Mouse (Mus musculus) kidney, embryonic 16.5 days (tissue): ENCODE measurements at regions not wholly inside any gene's neighbourhood (a gene's known extent, or its start where the extent isn't known, plus 50 kb on each side); places are given as distances from the start of the nearest gene placed in this dataset.

Source experiments
- ATAC-seq: fragments of 200-750 bp; cut with Nextera tagmentation; 2 replicates; pipeline ENCODE4 v1.8.0; 2017; ENCODE audit warnings: moderate TSS enrichment; ENCODE audit not compliant: low FRiP score, low TSS enrichment
- H3K27ac ChIP-seq: fragments of 300-500 bp; sonication (generic); 2 replicates; pipeline ENCODE4 v1.5.1; 2014; ENCODE audit warnings: low read length
- H3K27me3 ChIP-seq: fragments of 300-500 bp; sonication (generic); 2 replicates; pipeline ENCODE4 v1.6.1; 2014; ENCODE audit warnings: low read length, control low read depth, mixed read lengths; ENCODE audit not compliant: insufficient read depth
- H3K36me3 ChIP-seq: fragments of 300-500 bp; sonication (generic); 2 replicates; pipeline ENCODE4 v1.6.1; 2014; ENCODE audit warnings: low read length, control low read depth, mixed read lengths; ENCODE audit not compliant: insufficient read depth
- H3K4me1 ChIP-seq: fragments of 300-500 bp; sonication (generic); 2 replicates; pipeline ENCODE4 v1.6.1; 2014; ENCODE audit warnings: low read length, control low read depth, mixed read lengths; ENCODE audit not compliant: insufficient read depth
- H3K4me2 ChIP-seq: fragments of 300-500 bp; sonication (generic); replicated peaks from 2 replicates; pipeline ENCODE4 v1.6.1; 2014; ENCODE audit warnings: low read depth, low read length
- H3K4me3 ChIP-seq: fragments of 300-500 bp; sonication (generic); 2 replicates; pipeline ENCODE4 v1.5.1; 2014; ENCODE audit warnings: mild to moderate bottlenecking, low read length
- H3K9ac ChIP-seq: fragments of 300-500 bp; sonication (generic); replicated peaks from 2 replicates; pipeline ENCODE4 v1.6.1; 2014; ENCODE audit warnings: low read length
- H3K9me3 ChIP-seq: fragments of 300-500 bp; sonication (generic); 2 replicates; pipeline ENCODE4 v1.6.1; 2016; ENCODE audit warnings: low read length, control low read depth
- WGBS: fragments of 180-500 bp; shearing (Covaris S2); extraction: QIAGEN DNeasy Blood & Tissue Kit; methylation state at CpG from one replicate; pipeline ENCODE4 v1.1.7; 2014; 5-methylcytosine and 5-hydroxymethylcytosine counted together

- Histone ChIP-seq H3K4me3 (no peak overlapping the region), H3K27ac (no peak overlapping the region), H3K4me1 (no peaks in the 10 kb centered on the region), H3K27me3 (no peaks in the 10 kb centered on the region), H3K4me2 (no peak overlapping the region), H3K9me3 (no peaks in the 10 kb centered on the region), H3K9ac (no peak overlapping the region), H3K36me3 (no peaks in the 10 kb centered on the region)
- ATAC-seq = no peak
- WGBS = 60% methylated on average over 3 of the region's 3 CpGs
Observed at GRCm38 (mm10) chr2:114822657-114823056, 167.9 kb upstream of the Dph6 start.

GRCm38 (mm10) chr2:114828192-114828591 is 173.4 kb upstream of the Dph6 start:
- Histone ChIP-seq H3K4me2 (no peak overlapping the region), H3K9ac (no peak overlapping the region), H3K27ac (no peak overlapping the region), H3K36me3 (no peaks in the 10 kb centered on the region), H3K9me3 (no peaks in the 10 kb centered on the region), H3K4me1 (no peaks in the 10 kb centered on the region), H3K27me3 (no peaks in the 10 kb centered on the region), H3K4me3 (no peak overlapping the region)
- no peak for ATAC-seq
- 81% methylated on average over 6 of the region's 6 CpGs for WGBS

- peak; percentile 46; the same call in 1 of the 2 replicates for ATAC-seq
- H3K4me3 ChIP-seq = no peak overlapping the region
- no peak overlapping the region for H3K27ac ChIP-seq
- no peaks in the 10 kb centered on the region for H3K9me3 ChIP-seq
- WGBS = 6% methylated on average over 2 of the region's 2 CpGs
- H3K9ac ChIP-seq = no peak overlapping the region
- H3K4me1 ChIP-seq = peaks cover 16% of the 10 kb centered on the region
- H3K36me3 ChIP-seq = no peaks in the 10 kb centered on the region
- no peaks in the 10 kb centered on the region for H3K27me3 ChIP-seq
- no peak overlapping the region for H3K4me2 ChIP-seq
Observed at GRCm38 (mm10) chr2:114835694-114836093, 180.9 kb upstream of the Dph6 start.

- Histone ChIP-seq H3K9me3 (no peaks in the 10 kb centered on the region), H3K27ac (no peak overlapping the region), H3K4me2 (no peak overlapping the region), H3K4me1 (no peaks in the 10 kb centered on the region), H3K27me3 (no peaks in the 10 kb centered on the region), H3K4me3 (no peak overlapping the region), H3K36me3 (no peaks in the 10 kb centered on the region), H3K9ac (no peak overlapping the region)
- WGBS = 78% methylated on average over 9 of the region's 9 CpGs
- ATAC-seq = no peak
Observed at GRCm38 (mm10) chr2:114843696-114844388, 189.1 kb upstream of the Dph6 start.

GRCm38 (mm10) chr2:114844389-114844771 is 189.6 kb upstream of the Dph6 start:
- Histone ChIP-seq H3K27me3 (no peaks in the 10 kb centered on the region), H3K9me3 (no peaks in the 10 kb centered on the region), H3K4me3 (no peak overlapping the region), H3K4me1 (no peaks in the 10 kb centered on the region), H3K4me2 (no peak overlapping the region), H3K27ac (no peak overlapping the region), H3K9ac (no peak overlapping the region), H3K36me3 (no peaks in the 10 kb centered on the region)
- ATAC-seq = no peak
- WGBS = 81% methylated on average over 3 of the region's 3 CpGs

- 66% methylated on average over 5 of the region's 5 CpGs for WGBS
Observed at GRCm38 (mm10) chr2:114848439-114848838, 193.7 kb upstream of the Dph6 start.

DNA sequence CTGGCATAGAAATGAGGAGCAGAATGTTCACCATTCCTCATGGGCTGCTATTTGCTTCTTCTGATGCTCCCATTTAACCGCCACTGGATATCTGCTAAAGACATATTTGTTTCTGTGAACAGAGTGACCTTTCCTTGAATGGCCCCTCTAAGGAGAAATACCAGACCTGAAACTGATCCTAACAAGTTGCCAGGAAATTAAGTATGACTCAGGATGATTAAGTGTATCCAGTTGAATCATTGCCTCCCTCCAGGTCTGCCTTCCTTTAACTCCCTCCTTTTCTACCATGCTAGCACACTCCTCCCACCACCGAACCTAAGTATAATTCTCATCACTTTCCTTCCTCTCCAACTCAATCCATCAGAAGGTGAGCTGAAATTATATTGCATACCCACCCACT is 194.2 kb upstream of the Dph6 start:
- no peak overlapping the region for H3K4me3 ChIP-seq
- H3K36me3 ChIP-seq = no peaks in the 10 kb centered on the region
- H3K9ac ChIP-seq = no peak overlapping the region
- H3K9me3 ChIP-seq = no peaks in the 10 kb centered on the region
- H3K27ac ChIP-seq = no peak overlapping the region
- WGBS = 45% methylated on average over 2 of the region's 2 CpGs
- peak; percentile 27; the same call in 1 of the 2 replicates for ATAC-seq
- peaks cover 4% of the 10 kb centered on the region; the same call in 1 of the 2 replicates for H3K4me1 ChIP-seq
- H3K27me3 ChIP-seq = no peaks in the 10 kb centered on the region
- no peak overlapping the region for H3K4me2 ChIP-seq

More at GRCm38 (mm10) chr2:114848439-114848838, 193.7 kb upstream of the Dph6 start:
- Histone ChIP-seq H3K27me3 (no peaks in the 10 kb centered on the region), H3K9me3 (no peaks in the 10 kb centered on the region), H3K36me3 (no peaks in the 10 kb centered on the region), H3K9ac (no peak overlapping the region), H3K4me1 (0 out of 2 replicates have a peak, but pooled peaks cover under 1% of the 10 kb centered on the region), H3K27ac (no peak overlapping the region), H3K4me3 (no peak overlapping the region), H3K4me2 (no peak overlapping the region)
- ATAC-seq = peak; percentile 57; the same call in 1 of the 2 replicates

- H3K9ac ChIP-seq = no peak overlapping the region; the same call in 1 of the 2 replicates
- H3K9me3 ChIP-seq = no peaks in the 10 kb centered on the region
- no peaks in the 10 kb centered on the region for H3K36me3 ChIP-seq
- peak; percentile 87 for ATAC-seq
- H3K4me2 ChIP-seq = 0 out of 2 replicates have a peak overlapping the region, but pooled peaks have one; percentile 5
- no peaks in the 10 kb centered on the region for H3K27me3 ChIP-seq
- peaks cover 4% of the 10 kb centered on the region; the same call in 1 of the 2 replicates for H3K4me1 ChIP-seq
- WGBS = 34% methylated on average over 13 of the region's 13 CpGs
- H3K4me3 ChIP-seq = no peak overlapping the region
- no peak overlapping the region for H3K27ac ChIP-seq
Observed at GRCm38 (mm10) chr2:114853715-114854530, 199.2 kb upstream of the Dph6 start.

DNA sequence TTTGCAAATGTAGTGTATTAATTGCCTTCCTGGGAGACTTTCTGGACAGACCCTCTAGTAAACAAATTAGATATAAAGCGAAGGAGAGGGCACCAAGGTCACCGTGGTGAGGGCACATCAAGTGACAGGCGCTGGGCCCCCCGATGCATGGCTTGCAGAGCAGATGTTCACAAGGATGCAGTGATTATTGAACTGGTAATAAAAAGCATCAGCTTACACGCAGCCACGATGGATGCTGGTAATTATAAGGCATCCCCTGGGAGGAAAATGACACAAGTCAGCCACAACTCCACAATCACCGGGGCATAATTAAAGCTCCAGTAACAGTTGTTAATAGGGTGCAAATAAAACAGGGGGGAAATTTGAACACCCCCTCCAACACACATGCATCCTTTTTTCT is 217.5 kb upstream of the Dph6 start:
- Histone ChIP-seq H3K36me3 (no peaks in the 10 kb centered on the region), H3K27me3 (no peaks in the 10 kb centered on the region), H3K9me3 (no peaks in the 10 kb centered on the region), H3K9ac (no peak overlapping the region), H3K4me1 (no peaks in the 10 kb centered on the region), H3K4me3 (no peak overlapping the region), H3K27ac (no peak overlapping the region), H3K4me2 (no peak overlapping the region)
- ATAC-seq = no peak
- 16% methylated on average over 7 of the region's 7 CpGs for WGBS

DNA sequence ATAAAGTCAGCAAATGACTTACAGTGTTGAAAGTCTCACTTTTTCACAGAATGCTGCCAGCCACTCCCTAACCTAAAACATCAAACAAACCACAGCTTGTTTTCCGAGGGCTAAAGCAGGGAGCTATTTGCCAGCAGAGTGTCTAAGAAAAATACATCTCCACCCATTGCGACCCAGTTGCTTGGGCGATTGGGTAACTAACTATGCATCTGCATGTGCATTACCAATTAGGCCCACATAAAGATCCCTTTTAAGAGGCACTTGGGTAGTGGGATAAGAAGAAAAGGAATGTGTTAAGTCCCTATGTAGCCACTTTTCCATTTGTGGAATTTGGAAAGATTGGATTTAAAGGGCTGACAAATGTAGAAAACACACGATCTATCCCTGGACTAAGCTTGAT is 218.3 kb upstream of the Dph6 start:
- Histone ChIP-seq H3K4me1 (no peaks in the 10 kb centered on the region), H3K36me3 (no peaks in the 10 kb centered on the region), H3K4me2 (no peak overlapping the region), H3K27ac (no peak overlapping the region), H3K27me3 (no peaks in the 10 kb centered on the region), H3K4me3 (no peak overlapping the region), H3K9me3 (no peaks in the 10 kb centered on the region), H3K9ac (no peak overlapping the region)
- no peak for ATAC-seq
- 55% methylated on average over 4 of the region's 4 CpGs for WGBS
